Mouse (Mus musculus) ES-E14 (cell line): ENCODE data around the gene Srd5a3.

Experiments
- CHD2 ChIP-seq: IDR thresholded peaks from 2 replicates; pipeline ENCODE4 v1.6.1; 2014; ENCODE audit warnings: mild to moderate bottlenecking, low read depth, low read length, inconsistent platforms
- HCFC1 ChIP-seq: IDR thresholded peaks from 2 replicates; pipeline ENCODE4 v1.6.1; 2012; ENCODE audit warnings: low read length, inconsistent platforms, borderline replicate concordance; ENCODE audit not compliant: insufficient read depth
- MAFK ChIP-seq: IDR thresholded peaks from 2 replicates; pipeline ENCODE4 v1.6.1; 2014; ENCODE audit warnings: mild to moderate bottlenecking, low read depth, low read length, inconsistent platforms; ENCODE audit not compliant: insufficient read depth
- ZC3H11A ChIP-seq: IDR thresholded peaks from 2 replicates; pipeline ENCODE4 v1.6.1; 2012; ENCODE audit warnings: low read depth, mild to moderate bottlenecking, inconsistent platforms, low read length, borderline replicate concordance
- ZNF384 ChIP-seq: IDR thresholded peaks from 2 replicates; pipeline ENCODE4 v1.6.1; 2012; ENCODE audit warnings: low read depth, low read length, inconsistent platforms

- TF ChIP-seq MAFK: no peak
- no peak for TF ChIP-seq HCFC1
- no peak for TF ChIP-seq ZNF384
- no peak for TF ChIP-seq ZC3H11A
- no peak for TF ChIP-seq CHD2
Measured at GRCm38 (mm10) chr5:76112016-76112415, 28.1 kb upstream of the Srd5a3 start.
